Mouse (Mus musculus) right cerebral cortex, postnatal 10 days (tissue): ENCODE data around the gene Lemd1.
A peak's percentile ranks its signal among the peaks of the same experiment; 100 is the strongest.

Experiments
- DNase-seq, 2 experiments: peaks; one replicate each; pipeline ENCODE4 v3.0.0; 2021; ENCODE audit warnings: low spot score in 2 of 2

Gene Lemd1

DNA sequence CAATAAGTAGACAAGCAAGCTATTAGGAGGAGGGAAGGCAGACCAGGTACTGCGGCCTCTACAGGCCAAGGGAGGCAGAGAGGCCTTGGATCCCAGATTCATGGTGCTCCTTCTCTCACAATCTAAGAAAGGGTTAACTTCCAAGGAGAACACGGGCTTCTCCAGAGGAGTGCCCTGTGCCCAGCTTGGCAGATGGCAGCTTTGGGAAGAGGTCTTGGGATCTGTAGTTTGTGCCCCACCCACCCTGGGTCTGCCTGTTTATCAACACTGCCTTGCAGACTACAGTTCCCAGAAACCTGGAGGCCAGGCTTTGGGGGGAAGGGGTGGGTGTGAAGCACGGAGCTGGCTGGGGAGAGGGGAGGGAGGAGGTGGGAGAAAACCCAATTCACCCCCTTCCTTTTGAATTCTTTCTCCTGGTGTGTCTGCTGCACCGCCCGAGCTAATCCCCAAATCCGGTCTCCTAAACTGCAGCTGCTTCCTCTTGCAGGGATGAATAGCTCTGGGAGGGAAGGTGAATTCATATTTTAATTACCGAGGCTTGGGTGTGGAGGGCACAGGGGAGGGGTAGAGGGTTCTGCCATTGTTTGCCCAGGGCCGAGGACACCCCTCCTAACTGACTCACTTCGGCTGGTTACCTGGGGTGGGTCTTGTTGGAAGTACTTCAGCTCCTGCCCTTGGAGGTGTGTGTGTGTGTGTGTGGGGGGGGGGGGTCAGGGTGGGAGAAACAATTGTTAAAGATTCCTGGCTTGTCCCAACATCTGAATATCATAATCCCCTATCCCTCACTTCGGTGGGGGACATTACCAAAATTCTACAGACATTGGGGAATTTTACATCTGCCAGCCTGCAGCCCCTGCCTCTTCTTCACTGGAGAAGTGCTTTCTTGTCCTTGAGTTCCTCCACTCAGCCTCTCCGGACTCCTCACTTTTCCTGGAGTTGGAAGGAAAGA is 9.6 kb downstream of the Lemd1 start:
- DNase-seq: peak; percentile 93 to 95

DNA sequence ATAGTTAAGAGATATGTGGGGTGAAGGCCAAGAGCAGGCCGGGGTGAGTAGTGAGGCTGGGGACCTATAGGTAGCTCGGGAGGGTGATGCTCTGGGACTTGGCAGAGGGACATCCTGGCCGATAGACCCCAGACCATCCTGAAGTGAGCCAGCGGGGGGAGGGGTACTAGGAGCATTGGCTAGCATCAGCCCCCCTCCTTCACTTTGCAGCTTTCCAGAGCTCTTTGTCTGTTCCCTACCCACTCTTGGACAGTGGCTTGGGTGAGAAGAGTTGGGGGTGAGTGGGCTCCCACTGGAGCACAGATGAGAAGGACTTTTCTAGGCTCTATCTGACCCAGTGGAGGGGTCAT is 10.3 kb downstream of the Lemd1 start:
- peak in 1 of 2 experiments; percentile 52 for DNase-seq

GRCm38 (mm10) chr1:132201936-132202335 is 10.7 kb downstream of the Lemd1 start:
- DNase-seq: peak in 1 of 2 experiments; percentile 24

GRCm38 (mm10) chr1:132202771-132203170 is 11.5 kb downstream of the Lemd1 start:
- DNase-seq: peak in 1 of 2 experiments; percentile 78

DNA sequence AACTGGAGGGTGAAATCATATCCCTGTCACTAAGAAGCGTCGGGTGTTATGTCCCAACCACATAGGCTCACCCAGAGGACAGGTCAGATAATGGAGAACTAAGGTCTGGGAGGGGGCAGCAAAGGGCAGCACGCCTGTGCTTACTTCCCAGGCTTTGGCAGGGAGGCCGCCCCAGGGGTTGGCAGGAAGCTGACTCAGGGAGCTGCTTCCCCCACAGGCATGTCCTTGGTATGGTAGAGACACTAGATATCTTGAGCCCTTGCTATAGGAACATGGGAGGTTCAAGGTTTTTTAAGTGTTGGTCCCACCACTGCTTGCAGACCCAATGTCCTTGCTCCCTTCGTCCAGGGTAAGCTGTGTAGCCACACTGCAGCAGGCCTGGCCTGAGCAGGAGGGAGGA is 14.7 kb downstream of the Lemd1 start:
- peak in 1 of 2 experiments; percentile 20 for DNase-seq

- no peak for DNase-seq
These were observed 15.6 kb downstream of the Lemd1 start for GRCm38 (mm10) chr1:132206828-132207227.

DNA sequence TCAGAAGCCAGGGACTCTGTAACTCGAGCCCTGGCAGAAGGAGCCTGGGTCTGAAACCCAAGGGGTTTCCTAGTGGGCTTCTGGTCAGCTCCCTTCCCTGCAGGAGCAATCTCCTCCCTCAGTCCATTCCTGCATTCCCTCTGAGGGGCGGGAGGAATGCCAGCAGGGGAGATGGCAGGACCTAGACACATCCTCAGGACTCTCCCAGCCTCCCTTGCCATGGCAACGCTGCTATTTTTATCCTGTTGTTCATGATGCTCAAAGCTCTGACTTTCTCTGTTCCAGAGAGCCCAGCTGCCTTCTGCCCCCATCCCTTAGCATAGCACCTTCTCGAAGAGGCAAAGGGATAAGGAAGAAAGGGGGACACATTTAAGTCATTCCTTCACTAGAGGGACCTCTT is 16.9 kb downstream of the Lemd1 start:
- DNase-seq: peak; percentile 73 to 83

- DNase-seq: no peak
These were observed 18.2 kb downstream of the Lemd1 start for GRCm38 (mm10) chr1:132209400-132209799.

- DNase-seq: no peak
These were observed 19.7 kb downstream of the Lemd1 start for GRCm38 (mm10) chr1:132210922-132211321.

GRCm38 (mm10) chr1:132211672-132212071 is 20.4 kb downstream of the Lemd1 start:
- DNase-seq: no peak

DNA sequence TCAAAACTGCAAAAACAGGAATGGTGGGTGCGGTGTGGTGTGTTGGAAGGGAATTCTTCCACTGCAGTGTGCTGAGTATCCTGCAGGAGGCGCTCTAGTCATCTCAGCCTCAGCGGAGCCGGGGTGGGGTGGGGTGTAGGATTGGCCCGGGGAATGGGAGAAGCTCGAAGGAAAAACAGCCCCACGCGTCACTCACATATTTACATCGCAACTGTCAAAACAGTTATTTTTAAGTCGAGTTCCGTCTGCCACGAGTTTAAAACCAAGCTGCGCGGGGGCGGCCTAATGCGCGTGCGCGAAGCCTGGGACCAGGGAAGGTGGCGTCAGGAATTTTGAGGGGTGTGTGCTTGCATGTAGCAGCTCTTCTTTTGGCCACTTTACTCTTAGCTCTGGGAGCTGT is 21.0 kb downstream of the Lemd1 start:
- DNase-seq: peak; percentile 93 to 94

GRCm38 (mm10) chr1:132213076-132213475 is 21.8 kb downstream of the Lemd1 start:
- no peak for DNase-seq

GRCm38 (mm10) chr1:132216276-132216675 is 25.0 kb downstream of the Lemd1 start:
- DNase-seq: no peak

DNA sequence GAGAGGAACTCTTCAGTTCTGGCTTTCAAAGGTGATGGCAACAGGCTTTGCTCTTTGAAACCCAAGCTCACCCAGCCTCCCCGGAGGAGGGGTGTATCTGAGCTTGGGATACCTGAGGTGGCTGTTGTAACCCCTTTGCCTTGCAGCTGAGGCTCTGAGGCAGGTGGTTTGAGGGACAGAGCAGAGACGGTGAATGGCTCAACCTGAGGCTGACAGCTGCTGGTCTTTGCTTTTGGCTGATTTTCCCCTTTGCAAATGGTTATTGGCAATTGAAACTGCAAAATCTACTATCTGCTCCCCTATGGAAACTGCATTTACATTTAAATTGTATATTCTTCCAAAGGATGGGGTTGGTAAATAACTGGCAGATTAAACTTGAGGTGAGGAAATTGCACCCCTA is 30.4 kb downstream of the Lemd1 start:
- no peak for DNase-seq

DNA sequence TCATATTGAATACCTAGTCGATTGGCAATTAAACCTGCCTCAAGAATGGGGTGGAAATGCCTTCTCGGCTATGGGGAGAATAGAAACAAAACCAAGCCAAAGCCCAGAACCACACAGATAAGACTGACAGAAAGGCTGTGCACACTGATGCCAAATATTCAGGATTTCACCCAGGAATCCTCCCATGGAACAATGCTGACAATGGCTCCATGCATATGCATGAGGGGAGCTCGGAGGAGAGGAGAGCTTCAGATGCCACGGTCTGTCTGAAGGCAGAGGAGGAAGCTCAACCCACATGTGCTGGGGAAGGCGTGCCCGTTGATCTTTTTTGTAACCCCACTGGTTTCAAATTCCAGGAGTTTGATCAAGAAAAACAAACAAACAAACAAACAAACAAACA is 30.9 kb downstream of the Lemd1 start:
- no peak for DNase-seq

DNA sequence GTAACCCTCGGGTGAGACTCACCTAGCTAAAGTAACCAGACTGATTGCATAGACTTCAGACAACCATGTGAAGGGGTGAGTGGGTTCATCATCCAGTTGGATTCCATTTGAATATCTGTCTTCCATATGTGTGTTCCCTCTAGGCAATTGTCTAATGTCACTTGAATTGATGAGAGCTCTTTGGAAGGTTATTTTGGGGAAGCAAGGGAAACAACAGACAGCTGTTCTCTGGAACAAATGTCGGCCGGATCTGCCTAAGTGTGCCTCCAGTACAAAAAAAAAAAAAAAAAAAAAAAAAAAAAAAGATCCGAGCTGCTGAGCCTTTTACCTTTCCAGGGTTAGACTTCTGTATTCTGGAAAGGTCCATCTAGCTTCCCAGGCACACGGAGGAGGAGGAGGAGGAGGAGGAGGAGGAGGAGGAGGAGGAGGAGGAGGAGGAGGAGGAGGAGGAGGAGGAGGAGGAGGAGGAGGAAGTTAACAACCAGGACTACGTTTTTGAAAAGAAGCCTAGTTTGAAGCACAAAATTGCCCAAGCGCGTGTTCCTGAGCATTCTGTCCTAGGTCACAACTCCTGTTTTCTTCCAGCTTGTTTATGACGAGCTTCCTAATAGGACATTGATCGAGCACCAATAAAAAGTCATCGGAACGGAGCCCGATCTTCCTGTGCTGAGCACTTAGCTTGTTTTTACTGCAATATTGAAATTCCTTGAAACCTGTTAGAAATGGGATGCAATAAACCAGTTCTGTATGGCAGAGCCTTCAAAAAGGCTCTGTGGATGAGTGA is 35.3 kb downstream of the Lemd1 start:
- DNase-seq: no peak

GRCm38 (mm10) chr1:132229667-132230066 is 38.4 kb downstream of the Lemd1 start, which contains the start of gene Gm10188:
Gene Gm10188 (minus strand): TSS chr1:132229767.
- no peak for DNase-seq

DNA sequence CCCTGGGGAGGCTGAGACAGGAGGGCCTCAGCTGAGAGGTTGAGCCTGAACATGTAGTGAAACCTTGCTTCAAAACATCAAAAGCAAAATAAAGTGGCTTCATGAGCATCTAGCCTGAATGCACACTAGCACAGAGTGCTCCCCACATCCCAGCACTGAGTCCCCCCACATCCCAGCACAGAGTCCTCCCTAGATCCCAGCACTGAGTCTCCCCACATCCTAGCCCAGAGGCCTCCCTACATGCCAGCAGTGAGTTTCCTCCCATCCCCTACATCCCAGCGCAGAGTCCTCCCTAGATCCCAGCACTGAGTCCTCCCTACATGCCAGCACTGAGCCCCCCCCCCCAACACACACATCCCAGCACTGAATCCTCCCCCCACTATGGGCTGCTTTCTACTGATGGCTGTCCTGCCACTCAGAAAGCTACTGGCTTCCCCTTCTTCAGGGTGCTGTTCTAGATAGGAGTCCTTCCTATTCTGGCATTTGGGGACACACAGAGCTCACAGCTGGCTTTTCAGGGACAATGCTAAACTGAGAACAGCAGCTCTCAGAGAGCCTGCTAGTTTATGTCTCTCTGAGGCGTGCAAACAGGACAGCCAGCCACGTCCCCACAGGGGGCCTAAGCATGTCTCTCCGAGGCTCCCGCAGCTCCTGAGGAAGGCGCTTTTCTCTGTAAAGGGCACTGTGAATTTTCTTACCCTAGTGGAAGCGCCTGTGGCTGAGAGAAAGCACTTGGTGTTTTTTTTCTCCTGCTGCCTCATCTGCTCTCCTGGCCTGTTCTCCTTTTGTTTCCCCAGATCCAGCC is 40.4 kb downstream of the Lemd1 start:
- DNase-seq: no peak

- no peak for DNase-seq
These were observed 42.3 kb downstream of the Lemd1 start for GRCm38 (mm10) chr1:132233566-132233965.

DNA sequence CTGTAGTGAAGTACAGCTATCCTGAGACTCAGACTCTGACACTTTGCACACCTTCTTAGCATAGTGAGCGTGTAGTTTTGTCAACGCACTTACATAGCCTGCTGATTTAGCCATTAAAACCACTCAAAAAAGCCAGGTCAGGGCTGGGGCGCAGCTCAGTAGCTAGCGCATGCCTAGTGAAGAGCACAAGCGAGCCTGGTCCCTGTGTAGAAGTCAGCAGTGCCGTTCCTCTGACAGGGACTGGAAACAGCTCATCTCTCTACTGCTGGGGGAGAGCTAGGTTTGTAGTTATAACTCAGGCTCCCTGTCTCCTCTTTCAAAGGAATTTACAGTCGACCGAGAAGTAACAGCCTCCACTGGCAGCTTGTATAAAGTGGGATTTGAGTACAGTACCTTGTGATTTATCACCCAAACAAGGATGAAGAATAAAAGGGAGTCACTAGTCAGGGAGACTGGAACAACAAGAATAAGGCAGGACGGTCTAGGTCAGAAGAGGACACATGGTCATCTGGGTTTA is 43.6 kb downstream of the Lemd1 start:
- DNase-seq: no peak

DNA sequence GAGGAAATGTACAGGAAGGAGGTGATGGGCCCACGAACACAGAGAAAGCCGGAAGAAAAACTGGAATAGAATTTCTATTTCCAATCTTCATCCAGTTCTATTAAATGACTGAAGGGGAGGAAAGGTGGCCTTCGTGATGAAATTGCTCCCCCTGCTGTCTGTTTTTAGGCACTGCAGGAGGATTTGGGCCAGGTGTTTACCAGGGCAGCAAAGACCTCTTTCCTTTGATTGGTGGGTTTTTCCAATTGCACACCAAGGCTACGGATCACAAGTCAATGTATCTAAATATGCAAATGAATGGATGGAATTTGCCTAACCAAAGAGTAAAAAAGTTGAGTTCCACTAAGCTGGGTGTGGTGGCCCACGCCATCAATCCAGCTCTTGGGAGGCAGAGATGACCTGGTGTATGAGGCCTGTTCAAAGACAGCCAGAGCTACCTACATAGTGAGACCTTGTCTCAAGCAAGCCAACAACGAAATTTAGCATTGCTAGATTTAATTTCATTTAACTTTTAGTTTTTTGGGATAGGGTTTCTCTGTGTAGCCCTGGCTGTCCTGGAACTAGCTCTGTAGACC is 46.4 kb downstream of the Lemd1 start:
- DNase-seq: peak; percentile 52 to 67
